Mouse (Mus musculus): ENCODE measurements around the gene Phospho2. TPM values are rescaled to one million over a fixed set of nuclear protein-coding genes. Genes with fewer than 3 reads are reported as not detected.

The Phospho2 gene
- total RNA-seq, 1 experiment: 9.6 TPM

- TF ChIP-seq HCFC1 (IDR thresholded peaks at IDR 0.05; ENCODE audit: borderline replicate concordance, insufficient read depth, low read length): no peak
- no peak for TF ChIP-seq ZC3H11A (IDR thresholded peaks at IDR 0.05; ENCODE audit: borderline replicate concordance, low read depth, low read length)
- TF ChIP-seq MAFK (IDR thresholded peaks at IDR 0.05; ENCODE audit: insufficient read depth, low read depth, low read length): no peak
- TF ChIP-seq ZNF384 (IDR thresholded peaks at IDR 0.05; ENCODE audit: low read depth, low read length): no peak
- no peak for TF ChIP-seq CHD2 (IDR thresholded peaks at IDR 0.05; ENCODE audit: low read depth, low read length)
- Histone ChIP-seq H3K27ac (ENCODE audit: insufficient read depth, low read depth, low read length, poor library complexity, severe bottlenecking) (no peak within 1 kb of the TSS), H3K9ac (ENCODE audit: insufficient read depth, low read depth, low read length, poor library complexity, severe bottlenecking) (peak within 1 kb of the TSS; percentile 87), H3K9me3 (ENCODE audit: control insufficient read depth, insufficient read depth, low read depth, low read length) (no peaks in the 10 kb centered on the region), H3K4me1 (ENCODE audit: control insufficient read depth in 2 of 2, insufficient read depth in 2 of 2, low read length in 2 of 2, poor library complexity in 1 of 2) (peaks cover 0 to 3% of the 10 kb centered on the region in 2 experiments; a peak in 1 of 4 replicates), H3K4me3 (ENCODE audit: insufficient read depth in 1 of 2, low read depth in 1 of 2, low read length in 2 of 2, poor library complexity in 1 of 2, severe bottlenecking in 1 of 2) (peak within 1 kb of the TSS; percentile 69 to 93), H3K36me3 (ENCODE audit: control insufficient read depth, insufficient read depth, low read length, poor library complexity, severe bottlenecking) (no peaks in the 10 kb centered on the region)
- in situ Hi-C loops (cut with MboI; ENCODE audit: low sequenced_read_pairs in 2 of 2, unreplicated experiment in 2 of 2): no loop called here
- DNase-seq (ENCODE audit: low read depth, low spot score): no peak
Observed at GRCm38 (mm10) chr2:69821711-69822110, 32.3 kb downstream of the Phospho2 start, which contains the start of gene Klhl23. TSS of gene Klhl23 (plus strand) at chr2:69821944.

DNA sequence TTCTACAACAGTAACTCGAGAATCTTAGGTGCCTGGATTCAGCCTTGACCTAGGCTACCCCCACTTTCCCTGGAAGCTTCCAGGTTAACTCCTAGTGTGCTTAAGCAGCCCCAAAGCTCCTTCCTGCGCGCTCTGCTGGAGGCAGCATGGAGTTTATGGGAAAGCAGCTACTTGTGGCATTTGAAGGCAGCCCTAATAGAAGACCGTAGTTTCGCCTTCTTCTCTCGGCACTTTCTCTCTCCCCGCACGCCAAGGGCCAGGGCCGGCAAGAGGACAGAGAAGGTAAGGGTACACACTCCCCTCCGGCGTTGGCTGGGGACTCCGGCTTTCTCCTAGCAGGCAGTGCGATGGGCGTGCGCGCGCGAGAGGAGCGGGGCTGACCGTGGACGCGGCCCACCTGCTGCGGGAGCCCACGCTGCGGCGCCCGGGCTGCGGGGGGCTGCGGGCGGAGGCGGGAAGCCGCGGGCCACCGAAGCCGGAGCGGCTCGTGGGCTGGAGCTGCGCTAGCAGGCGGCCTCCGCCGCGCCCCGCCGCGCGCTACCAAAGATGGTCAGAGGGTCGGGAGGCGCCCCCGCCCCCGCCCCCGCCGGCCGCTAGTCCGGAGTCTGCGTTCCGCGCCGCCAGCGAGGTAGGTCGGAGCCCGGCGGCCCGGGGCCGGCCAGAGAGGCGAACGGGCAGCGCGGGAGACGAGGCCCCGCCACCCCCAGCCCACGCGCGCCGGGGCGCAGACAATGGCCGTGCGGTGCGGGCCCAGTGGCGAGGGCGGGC is 33.1 kb downstream of the Phospho2 start:
- no peak for TF ChIP-seq ZC3H11A (IDR thresholded peaks at IDR 0.05; ENCODE audit: borderline replicate concordance, low read depth, low read length)
- no peak for TF ChIP-seq ZNF384 (IDR thresholded peaks at IDR 0.05; ENCODE audit: low read depth, low read length)
- no peak for TF ChIP-seq CHD2 (IDR thresholded peaks at IDR 0.05; ENCODE audit: low read depth, low read length)
- no peak for TF ChIP-seq MAFK (IDR thresholded peaks at IDR 0.05; ENCODE audit: insufficient read depth, low read depth, low read length)
- no peak for TF ChIP-seq HCFC1 (IDR thresholded peaks at IDR 0.05; ENCODE audit: borderline replicate concordance, insufficient read depth, low read length)
- in situ Hi-C loops (cut with MboI; ENCODE audit: low sequenced_read_pairs in 2 of 2, unreplicated experiment in 2 of 2): no loop called here

DNA sequence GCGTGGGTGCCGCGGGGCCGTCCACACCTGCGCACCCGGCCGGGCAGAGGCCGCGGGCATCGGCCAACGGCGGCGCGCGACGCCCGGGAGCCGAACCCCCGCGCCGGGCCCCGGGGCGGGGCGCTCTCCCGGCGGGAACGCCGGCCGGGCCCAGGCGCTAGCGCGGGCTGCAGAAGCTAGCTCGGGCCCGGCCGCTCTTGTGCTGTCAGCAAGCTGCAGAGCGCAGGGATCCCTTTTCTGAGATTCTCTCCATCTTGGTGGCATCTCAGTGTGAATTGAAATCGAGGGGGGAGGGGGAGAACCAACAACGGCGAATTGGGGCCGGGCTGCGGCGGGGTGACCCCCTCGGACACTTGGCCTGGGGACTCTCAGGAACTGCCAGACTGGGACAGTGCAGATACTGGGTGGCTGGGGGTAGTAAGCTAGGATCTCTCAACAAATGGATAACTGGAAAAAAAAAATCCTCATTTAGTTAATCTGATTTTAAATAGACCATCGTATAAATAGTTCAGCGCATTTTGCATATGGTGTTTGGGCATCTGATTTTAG is 33.8 kb downstream of the Phospho2 start:
- Histone ChIP-seq H3K4me1 (ENCODE audit: control insufficient read depth in 2 of 2, insufficient read depth in 2 of 2, low read length in 2 of 2, poor library complexity in 1 of 2) (peaks cover 1 to 3% of the 10 kb centered on the region in 2 experiments; a peak in 1 of 4 replicates), H3K27ac (ENCODE audit: insufficient read depth, low read depth, low read length, poor library complexity, severe bottlenecking) (no peak overlapping the region), H3K9ac (ENCODE audit: insufficient read depth, low read depth, low read length, poor library complexity, severe bottlenecking) (peak overlapping the region; percentile 87), H3K4me3 (ENCODE audit: insufficient read depth in 1 of 2, low read depth in 1 of 2, low read length in 2 of 2, poor library complexity in 1 of 2, severe bottlenecking in 1 of 2) (peak overlapping the region; percentile 84 to 93), H3K9me3 (ENCODE audit: control insufficient read depth, insufficient read depth, low read depth, low read length) (no peaks in the 10 kb centered on the region), H3K36me3 (ENCODE audit: control insufficient read depth, insufficient read depth, low read length, poor library complexity, severe bottlenecking) (no peaks in the 10 kb centered on the region)
- in situ Hi-C loops (cut with MboI; ENCODE audit: low sequenced_read_pairs in 2 of 2, unreplicated experiment in 2 of 2): no loop called here
- no peak for TF ChIP-seq ZNF384 (IDR thresholded peaks at IDR 0.05; ENCODE audit: low read depth, low read length)
- no peak for TF ChIP-seq CHD2 (IDR thresholded peaks at IDR 0.05; ENCODE audit: low read depth, low read length)
- TF ChIP-seq MAFK (IDR thresholded peaks at IDR 0.05; ENCODE audit: insufficient read depth, low read depth, low read length): no peak
- TF ChIP-seq ZC3H11A (IDR thresholded peaks at IDR 0.05; ENCODE audit: borderline replicate concordance, low read depth, low read length): no peak
- TF ChIP-seq HCFC1 (IDR thresholded peaks at IDR 0.05; ENCODE audit: borderline replicate concordance, insufficient read depth, low read length): no peak
- DNase-seq (ENCODE audit: low read depth, low spot score): peak; percentile 20

More for the DNA sequence above, 33.1 kb downstream of the Phospho2 start:
- peak; percentile 20 for DNase-seq (ENCODE audit: low read depth, low spot score)
- Histone ChIP-seq H3K9me3 (ENCODE audit: control insufficient read depth, insufficient read depth, low read depth, low read length) (no peaks in the 10 kb centered on the region), H3K9ac (ENCODE audit: insufficient read depth, low read depth, low read length, poor library complexity, severe bottlenecking) (peak overlapping the region; percentile 87), H3K4me3 (ENCODE audit: insufficient read depth in 1 of 2, low read depth in 1 of 2, low read length in 2 of 2, poor library complexity in 1 of 2, severe bottlenecking in 1 of 2) (peak overlapping the region; percentile 69 to 93), H3K27ac (ENCODE audit: insufficient read depth, low read depth, low read length, poor library complexity, severe bottlenecking) (no peak overlapping the region), H3K36me3 (ENCODE audit: control insufficient read depth, insufficient read depth, low read length, poor library complexity, severe bottlenecking) (no peaks in the 10 kb centered on the region), H3K4me1 (ENCODE audit: control insufficient read depth in 2 of 2, insufficient read depth in 2 of 2, low read length in 2 of 2, poor library complexity in 1 of 2) (peaks cover 0 to 3% of the 10 kb centered on the region in 2 experiments; a peak in 1 of 4 replicates)

GRCm38 (mm10) chr2:69825898-69826297 is 36.5 kb downstream of the Phospho2 start:
- Histone ChIP-seq H3K9ac (ENCODE audit: insufficient read depth, low read depth, low read length, poor library complexity, severe bottlenecking) (no peak overlapping the region), H3K4me1 (ENCODE audit: control insufficient read depth in 2 of 2, insufficient read depth in 2 of 2, low read length in 2 of 2, poor library complexity in 1 of 2) (peaks cover 1 to 3% of the 10 kb centered on the region in 2 experiments; a peak in 1 of 4 replicates), H3K4me3 (ENCODE audit: insufficient read depth in 1 of 2, low read depth in 1 of 2, low read length in 2 of 2, poor library complexity in 1 of 2, severe bottlenecking in 1 of 2) (no peak overlapping the region), H3K36me3 (ENCODE audit: control insufficient read depth, insufficient read depth, low read length, poor library complexity, severe bottlenecking) (no peaks in the 10 kb centered on the region), H3K9me3 (ENCODE audit: control insufficient read depth, insufficient read depth, low read depth, low read length) (no peaks in the 10 kb centered on the region), H3K27ac (ENCODE audit: insufficient read depth, low read depth, low read length, poor library complexity, severe bottlenecking) (no peak overlapping the region)
- in situ Hi-C loops (cut with MboI; ENCODE audit: low sequenced_read_pairs in 2 of 2, unreplicated experiment in 2 of 2): no loop called here
- TF ChIP-seq ZC3H11A (IDR thresholded peaks at IDR 0.05; ENCODE audit: borderline replicate concordance, low read depth, low read length) (no peak), HCFC1 (IDR thresholded peaks at IDR 0.05; ENCODE audit: borderline replicate concordance, insufficient read depth, low read length) (no peak), ZNF384 (IDR thresholded peaks at IDR 0.05; ENCODE audit: low read depth, low read length) (no peak), CHD2 (IDR thresholded peaks at IDR 0.05; ENCODE audit: low read depth, low read length) (no peak), MAFK (IDR thresholded peaks at IDR 0.05; ENCODE audit: insufficient read depth, low read depth, low read length) (no peak)
- DNase-seq (ENCODE audit: low read depth, low spot score): no peak
